Mouse (Mus musculus) embryonic facial prominence, embryonic 13.5 days (tissue): ENCODE measurements around the gene Gjd3. TPM values are rescaled to one million over a fixed set of nuclear protein-coding genes. Genes with fewer than 3 reads are reported as not detected.

Source experiments
- ATAC-seq: fragments of 200-750 bp; cut with Nextera tagmentation; 2 replicates; pipeline ENCODE4 v1.8.0; 2017; ENCODE audit warnings: low read depth; ENCODE audit not compliant: insufficient number of reproducible peaks, insufficient read depth, low FRiP score, low TSS enrichment
- H3K27ac ChIP-seq: fragments of 300-500 bp; sonication (generic); 2 replicates; pipeline ENCODE4 v1.5.1; 2015; ENCODE audit warnings: moderate library complexity, mild to moderate bottlenecking, inconsistent platforms
- H3K27me3 ChIP-seq: fragments of 300-500 bp; sonication (generic); 2 replicates; pipeline ENCODE4 v1.6.1; 2015; ENCODE audit warnings: mild to moderate bottlenecking, inconsistent platforms
- H3K36me3 ChIP-seq: fragments of 300-500 bp; sonication (generic); 2 replicates; pipeline ENCODE4 v1.6.1; 2015; ENCODE audit warnings: mild to moderate bottlenecking, inconsistent platforms
- H3K4me1 ChIP-seq: fragments of 300-500 bp; sonication (generic); 2 replicates; pipeline ENCODE4 v1.6.1; 2015; ENCODE audit warnings: inconsistent platforms
- H3K4me2 ChIP-seq: fragments of 300-500 bp; sonication (generic); 2 replicates; pipeline ENCODE4 v1.6.1; 2015; ENCODE audit warnings: moderate library complexity, mild to moderate bottlenecking, inconsistent platforms
- H3K4me3 ChIP-seq: fragments of 300-500 bp; sonication (generic); 2 replicates; pipeline ENCODE4 v1.5.1; 2015; ENCODE audit warnings: mild to moderate bottlenecking, inconsistent platforms
- H3K9ac ChIP-seq: fragments of 300-500 bp; sonication (generic); 2 replicates; pipeline ENCODE4 v1.6.1; 2015; ENCODE audit warnings: mild to moderate bottlenecking, inconsistent platforms
- H3K9me3 ChIP-seq: fragments of 300-500 bp; sonication (generic); 2 replicates; pipeline ENCODE4 v1.6.1; 2016; ENCODE audit warnings: inconsistent platforms
- WGBS: fragments of 180-500 bp; shearing (Covaris S2); methylation state at CpG from one replicate; pipeline ENCODE4 v1.1.7; 2015; ENCODE audit warnings: mixed read lengths; 5-methylcytosine and 5-hydroxymethylcytosine counted together
- polyA plus RNA-seq: library from polyadenylated mRNA; unstranded; fragments of >200 nt; fragmentation: Nextera tagmentation; extraction: Ambion mirVana; gene quantifications from 2 replicates; pipeline ENCODE4 v1.2.1, GENCODE M21; 2015

The Gjd3 gene
- polyA plus RNA-seq, 1 experiment from 2014 or later = 0.34 TPM

DNA sequence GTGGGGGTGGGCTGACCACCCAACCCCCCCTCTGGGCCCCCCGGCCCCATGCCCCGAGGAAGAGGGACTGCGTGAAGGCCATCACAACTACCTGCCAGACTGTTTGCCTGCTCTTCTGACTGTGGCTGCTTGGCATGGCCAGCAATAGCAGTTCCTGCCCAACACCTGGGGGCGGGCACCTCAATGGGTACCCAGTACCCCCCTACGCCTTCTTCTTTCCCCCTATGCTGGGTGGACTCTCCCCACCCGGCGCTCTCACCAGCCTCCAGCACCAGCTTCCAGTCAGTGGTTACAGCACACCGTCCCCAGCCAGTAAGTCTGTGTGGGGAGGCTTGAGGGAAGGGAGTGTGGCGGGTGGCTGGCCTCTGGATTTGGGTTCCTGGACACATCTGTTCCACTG is 32.3 kb downstream of the Gjd3 start:
- H3K4me2 ChIP-seq = no peak overlapping the region
- H3K27ac ChIP-seq = no peak overlapping the region
- H3K27me3 ChIP-seq = no peaks in the 10 kb centered on the region
- ATAC-seq = no peak
- peaks cover 93% of the 10 kb centered on the region for H3K4me1 ChIP-seq
- H3K9ac ChIP-seq = no peak overlapping the region
- peaks cover 44% of the 10 kb centered on the region for H3K36me3 ChIP-seq
- WGBS = 84% methylated on average over 7 of the region's 9 CpGs
- no peak overlapping the region for H3K4me3 ChIP-seq
- H3K9me3 ChIP-seq = no peaks in the 10 kb centered on the region

DNA sequence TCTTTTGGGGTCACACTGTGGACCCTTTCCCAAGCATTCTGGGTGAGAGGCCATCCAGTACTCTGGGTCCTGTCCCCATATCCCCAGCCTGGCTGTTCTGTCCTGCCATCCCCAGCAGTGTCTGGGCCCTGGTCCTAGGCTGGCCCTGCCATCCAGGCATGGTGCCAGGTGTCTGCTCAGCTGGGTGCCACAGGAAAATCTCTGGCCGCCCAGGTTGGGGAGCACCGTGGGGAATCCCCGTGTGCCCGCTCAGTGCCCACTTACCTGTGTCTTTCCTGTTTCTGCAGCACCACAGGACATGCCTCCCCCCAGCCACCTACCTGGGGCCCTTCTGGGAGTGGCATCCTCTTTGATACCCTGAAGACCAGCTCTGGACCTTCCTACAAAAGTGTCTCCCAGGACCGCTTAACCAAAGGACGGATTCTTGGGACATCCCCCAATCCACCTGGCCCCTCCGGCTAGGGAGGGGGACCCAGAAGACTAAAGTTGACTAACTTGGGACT is 32.8 kb downstream of the Gjd3 start:
- no peaks in the 10 kb centered on the region for H3K27me3 ChIP-seq
- H3K36me3 ChIP-seq = peaks cover 44% of the 10 kb centered on the region
- H3K27ac ChIP-seq = 0 out of 2 replicates have a peak overlapping the region, but pooled peaks have one; percentile 22
- no peak overlapping the region for H3K4me3 ChIP-seq
- H3K4me2 ChIP-seq = no peak overlapping the region
- no peak for ATAC-seq
- peaks cover 93% of the 10 kb centered on the region for H3K4me1 ChIP-seq
- 84% methylated on average over 7 of the region's 7 CpGs for WGBS
- no peaks in the 10 kb centered on the region for H3K9me3 ChIP-seq
- H3K9ac ChIP-seq = no peak overlapping the region

DNA sequence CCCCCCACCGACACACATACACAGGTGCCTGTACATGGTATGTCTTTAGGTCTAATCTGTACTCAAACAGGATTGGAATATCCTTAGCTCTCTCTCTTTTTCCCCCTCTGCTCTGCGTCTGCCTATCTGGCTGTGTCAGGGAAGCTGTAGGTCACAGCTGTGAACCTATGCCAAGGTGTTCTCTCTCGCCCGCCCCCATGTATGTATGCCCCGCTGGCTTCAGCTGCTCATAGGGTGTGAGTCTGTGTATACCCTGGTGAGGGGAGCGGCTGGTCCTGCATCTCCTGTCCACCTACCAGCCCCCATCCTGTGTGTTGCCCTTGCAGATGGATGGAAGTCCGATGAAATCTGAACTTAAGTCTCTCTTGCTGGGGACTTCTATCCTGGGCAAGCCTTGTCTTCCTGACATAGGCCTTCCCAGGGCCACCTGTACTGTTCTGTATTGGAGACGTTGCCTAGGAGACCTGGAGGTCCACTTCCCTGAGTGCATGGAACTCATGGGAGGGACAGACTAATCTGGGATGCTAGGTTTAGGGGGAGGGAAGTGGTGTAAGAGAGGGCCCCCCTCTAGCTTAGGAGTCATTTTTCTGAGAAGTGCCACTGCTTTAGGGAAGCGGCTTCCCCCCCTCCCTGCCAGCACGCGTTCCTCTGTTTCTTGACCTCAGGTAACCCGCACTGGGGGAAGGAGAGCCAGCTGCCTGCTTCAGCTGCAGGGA is 33.4 kb downstream of the Gjd3 start:
- Histone ChIP-seq H3K4me3 (no peak overlapping the region), H3K27me3 (no peaks in the 10 kb centered on the region), H3K9me3 (no peaks in the 10 kb centered on the region), H3K4me2 (no peak overlapping the region), H3K27ac (no peak overlapping the region), H3K36me3 (peaks cover 44% of the 10 kb centered on the region), H3K9ac (no peak overlapping the region), H3K4me1 (peaks cover 93% of the 10 kb centered on the region)
- WGBS = 70% methylated on average over 11 of the region's 12 CpGs
- ATAC-seq = no peak

DNA sequence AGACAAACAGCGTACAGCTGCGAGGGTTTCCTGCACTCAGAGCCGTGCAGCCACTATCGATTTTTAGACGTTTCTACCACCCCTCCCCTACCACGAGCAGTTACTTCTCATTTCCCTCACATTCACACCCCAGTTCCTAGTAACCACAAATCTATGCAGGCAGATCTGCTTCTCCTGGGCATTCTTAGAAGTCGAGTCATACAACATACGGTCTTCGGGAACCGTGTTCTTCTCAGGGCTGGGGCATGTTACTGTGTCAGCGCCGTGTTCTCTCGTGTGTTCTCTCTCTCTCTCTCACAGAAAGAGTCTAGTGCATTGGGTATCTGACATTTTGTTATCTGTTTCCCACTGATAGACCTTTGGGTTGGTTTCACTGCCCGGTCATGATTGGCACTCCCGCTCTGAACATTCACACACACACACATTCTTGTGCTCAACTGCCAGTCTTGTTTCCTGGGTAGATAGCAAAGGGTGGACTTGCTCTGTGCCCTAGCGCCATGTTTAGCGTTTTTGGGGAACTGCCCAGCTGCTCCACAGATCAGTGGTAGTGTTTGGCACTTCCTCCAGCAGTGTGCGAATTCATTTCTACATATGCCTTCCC is 34.7 kb downstream of the Gjd3 start:
- 73% methylated on average over 18 of the region's 18 CpGs for WGBS
- no peak overlapping the region for H3K4me2 ChIP-seq
- no peak overlapping the region for H3K4me3 ChIP-seq
- H3K36me3 ChIP-seq = peaks cover 44% of the 10 kb centered on the region
- H3K9me3 ChIP-seq = no peaks in the 10 kb centered on the region
- peaks cover 93% of the 10 kb centered on the region for H3K4me1 ChIP-seq
- no peak overlapping the region for H3K9ac ChIP-seq
- H3K27ac ChIP-seq = no peak overlapping the region
- no peaks in the 10 kb centered on the region for H3K27me3 ChIP-seq
- ATAC-seq = no peak

DNA sequence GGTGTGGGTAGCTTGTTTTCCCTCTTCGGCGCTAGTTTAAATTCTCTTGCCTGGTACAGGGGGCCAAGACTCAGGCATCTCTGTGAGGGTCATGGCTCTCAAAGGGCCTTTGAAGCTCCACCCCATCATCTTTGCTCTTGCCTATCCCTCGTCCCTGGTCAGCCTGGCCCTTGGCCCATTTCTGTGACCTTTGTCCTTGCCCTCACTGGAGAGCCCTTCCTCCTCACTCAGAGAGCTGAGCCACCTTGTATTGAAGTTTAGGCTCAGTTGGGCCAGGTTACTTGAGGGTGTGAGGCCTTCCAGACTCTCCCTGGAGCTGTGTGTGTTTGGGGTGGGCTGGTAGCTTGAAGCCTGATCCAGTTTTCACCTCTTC is 37.2 kb downstream of the Gjd3 start:
- 44% methylated on average over 3 of the region's 3 CpGs for WGBS
- Histone ChIP-seq H3K27ac (peak overlapping the region; percentile 100), H3K36me3 (peaks cover 21% of the 10 kb centered on the region), H3K27me3 (no peaks in the 10 kb centered on the region), H3K4me1 (peaks cover 96% of the 10 kb centered on the region), H3K4me3 (no peak overlapping the region), H3K4me2 (peak overlapping the region; percentile 91), H3K9me3 (no peaks in the 10 kb centered on the region), H3K9ac (peak overlapping the region; percentile 27)
- ATAC-seq = no peak

DNA sequence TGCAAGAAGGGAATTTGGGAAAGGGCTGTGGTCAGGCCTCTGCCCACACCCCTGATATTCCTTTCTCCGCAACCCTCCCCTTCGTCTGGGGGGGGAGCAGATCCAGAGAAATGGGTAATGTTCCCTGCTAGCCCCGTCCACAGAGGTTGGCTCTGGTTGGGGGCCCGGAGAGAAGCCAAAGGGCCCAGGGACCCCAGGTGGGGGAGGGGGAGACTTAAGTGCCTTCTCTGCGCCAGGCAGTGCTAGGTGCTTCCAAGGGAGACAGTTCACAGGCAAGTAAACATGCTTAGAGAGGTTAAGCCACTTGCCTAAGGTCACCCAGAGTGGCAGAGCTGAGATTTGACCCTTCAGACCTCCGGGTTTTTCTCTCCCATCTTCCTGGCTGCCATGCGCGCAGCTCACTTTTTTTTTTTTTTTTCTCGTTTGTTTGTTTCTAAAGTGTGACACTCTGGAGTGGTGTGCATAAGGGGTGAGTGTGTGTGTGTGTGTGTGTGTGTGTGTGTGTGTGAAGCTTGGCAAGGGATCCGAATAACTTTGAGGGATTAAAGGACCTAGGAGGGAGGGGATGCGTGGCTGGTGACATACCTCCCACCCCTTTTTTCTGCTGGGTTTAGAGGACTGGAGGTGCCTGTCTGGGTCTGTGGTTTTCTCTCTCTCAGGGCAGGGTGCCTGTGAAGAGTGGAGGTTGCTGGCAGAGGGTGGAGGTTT is 37.8 kb downstream of the Gjd3 start:
- H3K4me3 ChIP-seq = peak overlapping the region; percentile 21; the same call in 1 of the 2 replicates
- no peak for ATAC-seq
- no peaks in the 10 kb centered on the region for H3K9me3 ChIP-seq
- peak overlapping the region; percentile 100 for H3K27ac ChIP-seq
- peak overlapping the region; percentile 27 for H3K9ac ChIP-seq
- H3K36me3 ChIP-seq = peaks cover 15% of the 10 kb centered on the region
- peak overlapping the region; percentile 91 for H3K4me2 ChIP-seq
- WGBS = 23% methylated on average over 11 of the region's 11 CpGs
- no peaks in the 10 kb centered on the region for H3K27me3 ChIP-seq
- peaks cover 96% of the 10 kb centered on the region for H3K4me1 ChIP-seq

DNA sequence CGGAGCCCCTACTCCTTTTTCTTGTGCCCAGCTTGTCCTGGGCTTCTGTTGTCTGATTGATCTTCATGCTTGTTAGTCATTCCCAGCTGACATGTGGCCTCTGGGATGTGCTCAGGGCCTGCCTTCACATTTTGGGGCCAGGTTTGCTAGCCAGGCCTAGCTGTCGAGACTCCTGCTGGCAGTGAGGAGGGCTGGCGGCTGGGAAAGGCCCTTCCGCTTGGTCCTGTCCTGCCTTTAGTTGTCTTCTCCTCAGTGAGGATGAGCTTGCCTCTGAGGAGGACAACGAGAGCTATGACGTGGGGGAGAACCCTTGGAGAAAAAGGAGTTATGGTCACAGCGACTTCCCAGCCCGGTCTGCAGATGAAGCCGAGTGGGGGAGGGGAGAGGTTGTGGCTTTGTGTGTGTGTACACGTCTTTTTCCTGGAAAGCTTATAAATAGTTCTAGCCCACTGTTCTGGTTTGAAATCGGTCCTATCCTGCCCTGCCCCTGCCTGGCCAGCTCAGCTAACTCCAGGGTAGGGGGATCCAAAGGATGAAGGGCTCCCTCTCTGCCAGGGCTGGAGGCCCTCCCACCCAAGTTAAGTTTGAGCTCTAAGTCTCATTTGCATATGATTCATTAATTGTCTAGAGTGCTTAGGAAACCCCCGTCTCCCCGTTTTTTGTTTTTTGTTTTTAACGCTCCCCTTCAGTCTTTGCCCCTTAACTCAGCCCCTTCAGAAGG is 38.9 kb downstream of the Gjd3 start:
- H3K4me2 ChIP-seq = peak overlapping the region; percentile 91
- no peaks in the 10 kb centered on the region for H3K27me3 ChIP-seq
- H3K4me1 ChIP-seq = peaks cover 96% of the 10 kb centered on the region
- WGBS = 30% methylated on average over 14 of the region's 14 CpGs
- peak overlapping the region; percentile 100 for H3K27ac ChIP-seq
- peak overlapping the region; percentile 61 for H3K9ac ChIP-seq
- peaks cover 10% of the 10 kb centered on the region for H3K36me3 ChIP-seq
- H3K4me3 ChIP-seq = no peak overlapping the region
- no peak for ATAC-seq
- H3K9me3 ChIP-seq = no peaks in the 10 kb centered on the region

DNA sequence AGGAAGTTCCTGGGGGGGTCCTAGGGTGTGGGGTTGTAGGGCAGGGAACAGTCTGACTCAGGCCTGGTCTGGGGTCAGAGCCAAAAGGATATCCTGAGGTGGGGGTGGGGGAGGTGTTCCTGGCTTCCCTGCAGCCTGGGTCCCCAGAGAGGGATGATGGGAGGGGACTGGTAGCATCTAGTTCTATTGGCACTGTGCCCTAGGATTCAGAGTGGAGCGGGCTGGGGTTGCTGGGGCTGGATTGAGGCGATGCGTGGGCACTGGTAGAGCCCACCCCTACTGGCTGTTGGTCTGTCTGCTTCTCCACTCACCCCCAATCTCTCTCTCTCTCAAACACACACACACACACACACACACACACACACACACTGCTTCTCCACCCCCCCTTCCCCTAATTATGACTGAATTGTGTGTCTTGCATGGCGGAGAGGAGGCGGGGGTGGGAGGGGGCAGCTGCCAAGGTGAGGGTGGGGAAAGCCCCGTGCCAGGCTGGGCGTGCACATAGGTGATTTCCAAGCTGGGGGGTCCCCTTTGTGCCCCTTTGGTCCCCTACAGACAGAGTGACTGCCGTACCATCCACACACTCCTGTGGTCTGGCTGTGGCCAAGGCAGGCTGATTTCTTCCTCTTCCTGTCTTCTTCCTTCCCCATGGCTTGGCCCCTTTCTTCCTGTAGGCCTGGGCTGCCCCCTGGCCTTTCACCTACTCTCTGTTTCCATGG is 39.7 kb downstream of the Gjd3 start:
- no peak for ATAC-seq
- Histone ChIP-seq H3K36me3 (peaks cover 5% of the 10 kb centered on the region), H3K27me3 (no peaks in the 10 kb centered on the region), H3K9ac (peak overlapping the region; percentile 61), H3K9me3 (no peaks in the 10 kb centered on the region), H3K4me1 (peaks cover 94% of the 10 kb centered on the region), H3K4me2 (peak overlapping the region; percentile 91), H3K4me3 (peak overlapping the region; percentile 78), H3K27ac (peak overlapping the region; percentile 100)
- WGBS = 36% methylated on average over 8 of the region's 8 CpGs

DNA sequence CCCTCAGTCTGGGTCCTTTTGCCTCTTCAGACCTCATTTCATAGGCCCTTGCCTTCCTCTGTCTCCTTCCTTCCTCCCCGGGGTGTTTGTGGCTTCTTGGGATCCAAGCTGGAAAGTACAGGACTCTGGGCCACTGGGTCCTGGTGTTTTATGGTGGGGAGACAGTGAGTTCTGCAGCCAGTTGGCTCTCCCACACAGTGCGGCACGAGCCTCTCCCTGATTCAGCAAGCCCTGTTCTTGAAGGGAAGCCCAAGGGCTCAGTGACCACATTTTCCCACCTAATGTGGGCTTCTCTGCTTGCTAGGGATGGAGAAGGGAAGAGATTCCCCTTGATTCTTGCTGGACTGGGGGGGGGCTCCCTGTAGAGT is 40.3 kb downstream of the Gjd3 start:
- Histone ChIP-seq H3K4me3 (peak overlapping the region; percentile 78), H3K27ac (peak overlapping the region; percentile 100), H3K9ac (peak overlapping the region; percentile 61), H3K27me3 (no peaks in the 10 kb centered on the region), H3K4me1 (peaks cover 88% of the 10 kb centered on the region), H3K4me2 (peak overlapping the region; percentile 91), H3K36me3 (peaks cover 3% of the 10 kb centered on the region; the same call in 1 of the 2 replicates), H3K9me3 (no peaks in the 10 kb centered on the region)
- ATAC-seq = no peak
- 40% methylated on average over 3 of the region's 3 CpGs for WGBS

DNA sequence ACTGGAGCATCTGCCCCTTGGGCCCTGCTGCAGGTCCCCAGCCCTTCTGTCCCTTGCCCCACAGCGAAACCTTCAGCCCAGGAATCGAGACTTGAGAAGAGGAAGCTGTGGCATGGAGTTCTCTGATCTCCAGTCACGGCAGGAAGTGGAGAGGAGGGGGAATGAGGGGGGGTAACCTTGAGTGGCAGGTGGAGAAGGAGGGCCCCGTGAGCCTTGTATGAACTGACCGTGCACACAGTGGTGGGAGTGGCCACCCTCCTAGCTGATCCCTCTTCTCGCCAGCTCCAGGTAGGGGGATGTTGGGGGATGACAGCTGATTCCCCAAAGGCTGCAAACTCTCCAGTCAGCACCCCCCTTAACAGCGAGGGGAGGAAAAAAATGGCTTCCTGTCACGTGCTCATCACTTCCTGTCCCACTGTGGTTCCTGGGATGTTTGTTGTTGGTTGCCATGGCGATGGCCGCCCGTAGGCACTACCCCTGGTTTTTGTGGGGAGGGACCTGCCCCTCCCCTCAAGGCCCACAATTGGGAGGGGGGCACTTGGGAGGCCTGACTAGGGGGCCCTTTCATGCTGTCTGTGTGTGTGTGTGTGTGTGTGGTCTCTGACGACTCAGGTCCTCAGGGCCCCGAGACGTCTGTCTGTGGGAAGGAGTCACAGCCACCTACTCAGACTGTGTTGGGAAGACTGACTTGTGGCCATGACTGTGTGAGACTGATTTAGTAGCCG is 40.8 kb downstream of the Gjd3 start:
- Histone ChIP-seq H3K4me2 (peak overlapping the region; percentile 91), H3K4me1 (peaks cover 85% of the 10 kb centered on the region), H3K27me3 (no peaks in the 10 kb centered on the region), H3K36me3 (peaks cover 1% of the 10 kb centered on the region; the same call in 1 of the 2 replicates), H3K4me3 (peak overlapping the region; percentile 78), H3K9me3 (no peaks in the 10 kb centered on the region), H3K27ac (peak overlapping the region; percentile 100), H3K9ac (peak overlapping the region; percentile 61)
- WGBS = 2% methylated on average over 15 of the region's 15 CpGs
- no peak for ATAC-seq
